Mouse (Mus musculus) lung, postnatal 0 days (tissue): ENCODE measurements around the gene 1700001P01Rik. TPM values are rescaled to one million over a fixed set of nuclear protein-coding genes. Genes with fewer than 3 reads are reported as not detected.
A peak's percentile ranks its signal among the peaks of the same experiment; 100 is the strongest.
"Not testable (repeated sequence)": the region's sequence is repeated elsewhere in the genome, so short reads cannot be mapped to it uniquely, and the experiment has no call there.

Experiments
- ATAC-seq: fragments of 200-750 bp; cut with Nextera tagmentation; 2 replicates; pipeline ENCODE4 v1.8.0; 2017; ENCODE audit warnings: moderate library complexity
- DNase-seq: peaks from one replicate; pipeline ENCODE4 v3.0.0-alpha.2; 2016; ENCODE audit warnings: low spot score
- H3K27ac ChIP-seq: fragments of 300-500 bp; sonication (generic); 2 replicates; pipeline ENCODE4 v1.5.1; 2014; ENCODE audit warnings: antibody characterized with exemption, mild to moderate bottlenecking, low read length, mixed read lengths
- H3K27me3 ChIP-seq: fragments of 300-500 bp; sonication (generic); replicated peaks from 2 replicates; pipeline ENCODE4 v1.6.1; 2014; ENCODE audit warnings: low read length, mixed read lengths; ENCODE audit not compliant: insufficient read depth
- H3K36me3 ChIP-seq: fragments of 300-500 bp; sonication (generic); 2 replicates; pipeline ENCODE4 v1.6.1; 2014; ENCODE audit warnings: low read length, mixed read lengths; ENCODE audit not compliant: insufficient read depth
- H3K4me1 ChIP-seq: fragments of 300-500 bp; sonication (generic); 2 replicates; pipeline ENCODE4 v1.6.1; 2014; ENCODE audit warnings: antibody characterized with exemption, low read depth, low read length, mixed read lengths; ENCODE audit not compliant: insufficient read depth
- H3K4me2 ChIP-seq: fragments of 300-500 bp; sonication (generic); replicated peaks from 2 replicates; pipeline ENCODE4 v1.6.1; 2014; ENCODE audit warnings: low read depth, mild to moderate bottlenecking, low read length, moderate library complexity, mixed read lengths
- H3K4me3 ChIP-seq: fragments of 300-500 bp; sonication (generic); 2 replicates; pipeline ENCODE4 v1.5.1; 2014; ENCODE audit warnings: low read depth, low read length
- H3K9ac ChIP-seq: fragments of 300-500 bp; sonication (generic); replicated peaks from 2 replicates; pipeline ENCODE4 v1.6.1; 2014; ENCODE audit warnings: low read depth, mild to moderate bottlenecking
- H3K9me3 ChIP-seq: fragments of 300-500 bp; sonication (generic); 2 replicates; pipeline ENCODE4 v1.6.1; 2016; ENCODE audit warnings: low read length, mixed read lengths
- CTCF ChIP-seq: IDR thresholded peaks from 2 replicates; pipeline ENCODE4 v1.5.1; 2016; ENCODE audit warnings: antibody characterized with exemption, mild to moderate bottlenecking
- EP300 ChIP-seq: IDR thresholded peaks from 2 replicates; pipeline ENCODE4 v1.6.1; 2016; ENCODE audit warnings: antibody characterized with exemption, mild to moderate bottlenecking, control low read depth
- WGBS: fragments of 180-500 bp; shearing (Covaris S2); extraction: QIAGEN DNeasy Blood & Tissue Kit; methylation state at CpG from one replicate; pipeline ENCODE4 v1.1.7; 2014; 5-methylcytosine and 5-hydroxymethylcytosine counted together
- polyA plus RNA-seq: library from polyadenylated mRNA; unstranded; fragments of >200 nt; fragmentation: Nextera tagmentation; extraction: Ambion mirVana; gene quantifications from 2 replicates; pipeline ENCODE4 v1.2.1, GENCODE M21; 2015

1700001P01Rik gene
- polyA plus RNA-seq, 1 experiment from 2014 or later, result not detected

GRCm38 (mm10) chr11:97798083-97798435, 22.3 kb upstream of the 1700001P01Rik start:
- ATAC-seq (no peak), DNase-seq (no peak)
- no peak for TF ChIP-seq EP300
- no peak for TF ChIP-seq CTCF
- Histone ChIP-seq H3K27ac (no peak overlapping the region), H3K27me3 (no peaks in the 10 kb centered on the region), H3K9me3 (no peaks in the 10 kb centered on the region), H3K4me3 (no peak overlapping the region), H3K36me3 (no peaks in the 10 kb centered on the region), H3K4me2 (no peak overlapping the region; the same call in 1 of the 2 replicates), H3K9ac (no peak overlapping the region), H3K4me1 (peaks cover 14% of the 10 kb centered on the region)
- 55% methylated on average over 8 of the region's 8 CpGs for WGBS

DNA sequence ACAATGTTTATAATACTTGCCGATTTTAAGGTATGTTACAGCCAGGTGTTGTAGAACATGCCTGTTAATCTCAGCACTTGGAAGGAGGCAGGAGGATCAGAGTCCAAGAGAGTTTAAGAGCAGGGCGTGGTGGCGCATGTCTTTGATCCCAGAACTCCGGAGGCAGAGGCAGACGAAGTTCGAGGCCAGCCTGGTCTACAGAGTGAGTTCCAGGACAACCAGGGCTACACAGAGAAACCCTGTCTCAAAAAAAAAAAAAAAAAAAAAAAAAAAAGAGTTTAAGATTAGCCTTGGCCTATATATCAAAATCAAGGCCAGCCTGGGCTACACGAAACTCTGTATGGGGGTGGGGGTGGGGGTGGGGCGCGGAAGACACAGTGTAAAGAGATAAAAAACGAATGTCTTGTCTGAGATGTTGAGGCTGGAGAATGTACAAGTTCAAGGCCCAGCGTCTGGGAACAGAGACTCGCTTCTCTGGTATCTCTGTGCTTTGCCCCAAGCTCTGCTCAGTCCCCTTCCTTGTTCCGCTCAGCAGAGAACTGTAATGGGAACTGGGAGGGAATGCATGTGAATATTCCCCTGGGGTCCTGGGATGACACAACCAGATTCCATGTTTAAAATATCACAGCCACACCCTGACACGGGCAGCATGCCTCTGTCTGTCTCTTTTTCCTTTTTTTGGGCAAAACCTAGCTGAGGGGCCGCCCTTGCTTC, 21.8 kb upstream of the 1700001P01Rik start:
- H3K4me2 ChIP-seq, result no peak overlapping the region
- H3K9me3 ChIP-seq, result no peaks in the 10 kb centered on the region
- 61% methylated on average over 15 of the region's 15 CpGs for WGBS
- H3K4me1 ChIP-seq, result peaks cover 14% of the 10 kb centered on the region
- H3K36me3 ChIP-seq, result no peaks in the 10 kb centered on the region
- no peaks in the 10 kb centered on the region for H3K27me3 ChIP-seq
- no peak for ATAC-seq
- no peak overlapping the region for H3K9ac ChIP-seq
- no peak for DNase-seq
- no peak for TF ChIP-seq EP300
- TF ChIP-seq CTCF, result no peak
- H3K4me3 ChIP-seq, result no peak overlapping the region
- no peak overlapping the region for H3K27ac ChIP-seq

- Histone ChIP-seq H3K4me3 (no peak overlapping the region), H3K4me2 (no peak overlapping the region), H3K4me1 (peaks cover 11% of the 10 kb centered on the region), H3K9me3 (no peaks in the 10 kb centered on the region), H3K27me3 (no peaks in the 10 kb centered on the region), H3K27ac (no peak overlapping the region), H3K36me3 (no peaks in the 10 kb centered on the region), H3K9ac (no peak overlapping the region)
- ATAC-seq (no peak), DNase-seq (peak; percentile 71)
- 5% methylated on average over 6 of the region's 6 CpGs for WGBS
- TF ChIP-seq CTCF (peak; percentile 58), EP300 (no peak)
These were observed 21.2 kb upstream of the 1700001P01Rik start for GRCm38 (mm10) chr11:97796910-97797309.

- H3K4me2 ChIP-seq, result no peak overlapping the region
- H3K36me3 ChIP-seq, result no peaks in the 10 kb centered on the region
- no peaks in the 10 kb centered on the region for H3K4me1 ChIP-seq
- WGBS, result 3% methylated on average over 2 of the region's 2 CpGs
- peak; percentile 79 for TF ChIP-seq CTCF
- no peak for TF ChIP-seq EP300
- H3K9ac ChIP-seq, result no peak overlapping the region
- H3K4me3 ChIP-seq, result no peak overlapping the region
- H3K27ac ChIP-seq, result no peak overlapping the region
- no peaks in the 10 kb centered on the region for H3K27me3 ChIP-seq
- no peaks in the 10 kb centered on the region for H3K9me3 ChIP-seq
- ATAC-seq (no peak), DNase-seq (peak; percentile 69)
These were observed 17.4 kb upstream of the 1700001P01Rik start for GRCm38 (mm10) chr11:97793165-97793564.

DNA sequence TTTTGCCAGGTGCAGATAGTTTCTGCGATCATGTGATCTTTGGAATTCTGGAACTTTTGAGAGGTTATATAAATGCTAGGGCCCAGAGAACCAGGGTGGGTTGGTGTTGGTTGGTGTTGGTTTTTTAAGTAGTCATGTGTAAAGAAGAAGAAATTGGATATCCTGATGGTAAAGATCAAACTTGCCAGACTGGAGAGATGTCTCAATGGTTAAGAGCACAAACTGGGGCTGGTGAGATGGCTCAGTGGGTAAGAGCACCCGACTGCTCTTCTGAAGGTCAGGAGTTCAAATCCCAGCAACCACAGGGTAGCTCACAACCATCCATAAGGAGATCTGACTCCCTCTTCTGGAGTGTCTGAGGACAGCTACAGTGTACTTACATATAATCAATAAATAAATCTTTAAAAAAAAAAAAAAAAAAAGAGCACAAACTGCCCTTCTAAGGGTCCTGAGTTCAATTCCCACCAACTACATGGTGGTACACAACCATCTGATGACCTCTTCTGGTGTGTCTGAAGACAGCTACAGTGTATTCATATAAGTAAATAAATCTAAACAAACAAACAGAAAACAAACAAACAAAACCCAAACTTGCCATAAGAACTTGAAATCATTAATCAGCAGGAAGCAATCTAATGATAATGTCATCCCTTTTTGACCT, 15.2 kb upstream of the 1700001P01Rik start:
- not testable (repeated sequence) for H3K36me3 ChIP-seq, H3K27me3 ChIP-seq, H3K4me2 ChIP-seq, H3K27ac ChIP-seq, H3K4me3 ChIP-seq, H3K9ac ChIP-seq, H3K4me1 ChIP-seq, DNase-seq, ATAC-seq, H3K9me3 ChIP-seq
- 61% methylated on average over 2 of the region's 2 CpGs for WGBS

GRCm38 (mm10) chr11:97789727-97790126, 14.0 kb upstream of the 1700001P01Rik start:
- H3K4me2 ChIP-seq, result no peak overlapping the region
- no peak for ATAC-seq
- no peak overlapping the region for H3K4me3 ChIP-seq
- TF ChIP-seq EP300 (no peak), CTCF (no peak)
- WGBS, result 74% methylated on average over 5 of the region's 5 CpGs
- DNase-seq, result no peak
- H3K27ac ChIP-seq, result no peak overlapping the region
- H3K36me3 ChIP-seq, result no peaks in the 10 kb centered on the region
- H3K4me1 ChIP-seq, result no peaks in the 10 kb centered on the region
- H3K9me3 ChIP-seq, result no peaks in the 10 kb centered on the region
- no peak overlapping the region for H3K9ac ChIP-seq
- no peaks in the 10 kb centered on the region for H3K27me3 ChIP-seq
